Mouse (Mus musculus) urinary bladder, adult 2 months (tissue): ENCODE measurements around the gene Krtap5-5. TPM values are rescaled to one million over a fixed set of nuclear protein-coding genes. Genes with fewer than 3 reads are reported as not detected.

Experiments used
- polyA plus RNA-seq: library from polyadenylated mRNA; depleted of rRNA; stranded (reverse); fragments of >200 nt; gene quantifications from 2 replicates; pipeline ENCODE4 v1.2.3, GENCODE M21; 2012; rRNA removed

Krtap5-5 gene
- polyA plus RNA-seq, 1 experiment = not detected

Other genes with a start within 250 kb of the Krtap5-5 start
- 91.8 and 102 TPM in 2 replicates for gene Mob2, start 168.9 kb downstream of the Krtap5-5 start, polyA plus RNA-seq
- gene Dusp8, start 134.1 kb downstream of the Krtap5-5 start, polyA plus RNA-seq = 4.1 and 5.0 TPM in 2 replicates
- not detected in 2 replicates for gene Gm45618, start 109.2 kb downstream of the Krtap5-5 start, polyA plus RNA-seq
- not detected in 2 replicates for gene Gm39115, start 93.9 kb downstream of the Krtap5-5 start, polyA plus RNA-seq
- gene Gm45337, start 85.4 kb downstream of the Krtap5-5 start, polyA plus RNA-seq = not detected in 2 replicates
- gene Gm29735, start 72.9 kb downstream of the Krtap5-5 start, polyA plus RNA-seq = not detected in 2 replicates
- gene Gm4553, start 64.2 kb downstream of the Krtap5-5 start, polyA plus RNA-seq = not detected in 2 replicates
- gene Krtap5-2, start 54.0 kb downstream of the Krtap5-5 start, polyA plus RNA-seq = not detected in 2 replicates
- not detected in 2 replicates for gene Gm10153, start 39.6 kb downstream of the Krtap5-5 start, polyA plus RNA-seq
- not detected in 2 replicates for gene Krtap5-3, start 28.6 kb downstream of the Krtap5-5 start, polyA plus RNA-seq
- gene Gm7579, start 18.1 kb downstream of the Krtap5-5 start, polyA plus RNA-seq = not detected in 2 replicates
- not detected in 2 replicates for gene Gm40460, start 11.1 kb upstream of the Krtap5-5 start, polyA plus RNA-seq
- not detected in 2 replicates for gene Gm2431, start 28.4 kb upstream of the Krtap5-5 start, polyA plus RNA-seq
- not detected in 2 replicates for gene Gm4559, start 44.4 kb upstream of the Krtap5-5 start, polyA plus RNA-seq
- gene Krtap5-1, start 67.1 kb upstream of the Krtap5-5 start, polyA plus RNA-seq = not detected in 2 replicates
- not detected in 2 replicates for gene Krtap5-4, start 73.6 kb upstream of the Krtap5-5 start, polyA plus RNA-seq
- gene Ifitm10, start 143.8 kb upstream of the Krtap5-5 start, polyA plus RNA-seq = 35.2 and 36.2 TPM in 2 replicates
- gene Gm49369, start 152.7 kb upstream of the Krtap5-5 start, polyA plus RNA-seq = 2.0 and 2.2 TPM in 2 replicates
- 836 and 938 TPM in 2 replicates for gene Ctsd, start 158.1 kb upstream of the Krtap5-5 start, polyA plus RNA-seq
- gene Syt8, start 204.9 kb upstream of the Krtap5-5 start, polyA plus RNA-seq = 316 and 420 TPM in 2 replicates
- gene Tnni2, start 211.8 kb upstream of the Krtap5-5 start, polyA plus RNA-seq = 39.4 and 48.2 TPM in 2 replicates
- gene Lsp1, start 230.8 kb upstream of the Krtap5-5 start, polyA plus RNA-seq = 379 and 420 TPM in 2 replicates